Mouse (Mus musculus): Measurements from ENCODE around the gene Gna15. TPM values are rescaled to one million over a fixed set of nuclear protein-coding genes. Genes with fewer than 3 reads are reported as not detected.

Gna15 gene
- polyA plus RNA-seq, 1 experiment from 2014 or later = 0.94 TPM

GRCm38 (mm10) chr10:81537429-81537828 is 13.4 kb upstream of the Gna15 start:
- H3K4me2 ChIP-seq (replicated peaks) = no peak overlapping the region
- no peak for ATAC-seq
- H3K4me1 ChIP-seq (replicated peaks) = peaks cover 27% of the 10 kb centered on the region
- H3K9me3 ChIP-seq = no peaks in the 10 kb centered on the region
- WGBS = 83% methylated on average over 2 of the region's 2 CpGs
- H3K27me3 ChIP-seq = no peaks in the 10 kb centered on the region
- no peak overlapping the region for H3K4me3 ChIP-seq (replicated peaks)
- peaks cover 43% of the 10 kb centered on the region for H3K36me3 ChIP-seq
- H3K9ac ChIP-seq (replicated peaks) = no peak overlapping the region
- H3K27ac ChIP-seq = no peak overlapping the region

GRCm38 (mm10) chr10:81536734-81537133 is 12.7 kb upstream of the Gna15 start:
- no peak for ATAC-seq
- no peaks in the 10 kb centered on the region for H3K27me3 ChIP-seq
- H3K36me3 ChIP-seq = peaks cover 49% of the 10 kb centered on the region
- H3K9ac ChIP-seq (replicated peaks) = no peak overlapping the region
- peaks cover 20% of the 10 kb centered on the region for H3K4me1 ChIP-seq (replicated peaks)
- no peak overlapping the region for H3K4me3 ChIP-seq (replicated peaks)
- no peak overlapping the region for H3K27ac ChIP-seq
- no peak overlapping the region for H3K4me2 ChIP-seq (replicated peaks)
- H3K9me3 ChIP-seq = no peaks in the 10 kb centered on the region
- WGBS = 80% methylated on average over 6 of the region's 6 CpGs

GRCm38 (mm10) chr10:81534826-81535225 is 10.8 kb upstream of the Gna15 start:
- WGBS = 69% methylated on average over 16 of the region's 16 CpGs
- Histone ChIP-seq H3K9me3 (no peaks in the 10 kb centered on the region), H3K27ac (no peak overlapping the region), H3K4me2 (replicated peaks) (no peak overlapping the region), H3K36me3 (peaks cover 68% of the 10 kb centered on the region), H3K27me3 (no peaks in the 10 kb centered on the region), H3K4me1 (replicated peaks) (peaks cover 10% of the 10 kb centered on the region; the same call in 1 of the 2 replicates), H3K4me3 (replicated peaks) (no peak overlapping the region), H3K9ac (replicated peaks) (no peak overlapping the region)
- no peak for ATAC-seq

- Histone ChIP-seq H3K4me2 (replicated peaks) (no peak overlapping the region), H3K4me1 (replicated peaks) (no peaks in the 10 kb centered on the region), H3K27ac (no peak overlapping the region), H3K36me3 (peaks cover 36% of the 10 kb centered on the region), H3K9me3 (no peaks in the 10 kb centered on the region), H3K27me3 (peaks cover 8% of the 10 kb centered on the region), H3K4me3 (replicated peaks) (no peak overlapping the region), H3K9ac (replicated peaks) (no peak overlapping the region)
- 15% methylated on average over 14 of the region's 14 CpGs for WGBS
- peak; percentile 49; the same call in 1 of the 2 replicates for ATAC-seq
These were observed 2.8 kb upstream of the Gna15 start for GRCm38 (mm10) chr10:81526779-81527178.

- H3K4me1 ChIP-seq (replicated peaks) = no peaks in the 10 kb centered on the region
- no peak for ATAC-seq
- H3K27ac ChIP-seq = no peak overlapping the region
- H3K27me3 ChIP-seq = peaks cover 8% of the 10 kb centered on the region
- WGBS = 75% methylated on average over 11 of the region's 13 CpGs
- no peaks in the 10 kb centered on the region for H3K9me3 ChIP-seq
- no peak overlapping the region for H3K9ac ChIP-seq (replicated peaks)
- H3K4me2 ChIP-seq (replicated peaks) = no peak overlapping the region
- no peak overlapping the region for H3K4me3 ChIP-seq (replicated peaks)
- peaks cover 20% of the 10 kb centered on the region for H3K36me3 ChIP-seq
These were observed 1.1 kb upstream of the Gna15 start for GRCm38 (mm10) chr10:81525017-81525694.

GRCm38 (mm10) chr10:81523570-81523969 is 455 bp downstream of the Gna15 start:
- Histone ChIP-seq H3K4me2 (replicated peaks) (no peak overlapping the region), H3K27me3 (peaks cover 8% of the 10 kb centered on the region), H3K4me3 (replicated peaks) (no peak overlapping the region), H3K36me3 (0 out of 2 replicates have a peak, but pooled peaks cover 5% of the 10 kb centered on the region), H3K9ac (replicated peaks) (no peak overlapping the region; the same call in 1 of the 2 replicates), H3K27ac (no peak overlapping the region), H3K4me1 (replicated peaks) (no peaks in the 10 kb centered on the region), H3K9me3 (no peaks in the 10 kb centered on the region)
- WGBS = 21% methylated on average over 19 of the region's 19 CpGs
- no peak for ATAC-seq

- Histone ChIP-seq H3K27ac (no peak overlapping the region), H3K9me3 (no peaks in the 10 kb centered on the region), H3K27me3 (peaks cover 8% of the 10 kb centered on the region), H3K36me3 (0 out of 2 replicates have a peak, but pooled peaks cover 4% of the 10 kb centered on the region), H3K4me2 (replicated peaks) (no peak overlapping the region), H3K4me1 (replicated peaks) (no peaks in the 10 kb centered on the region), H3K4me3 (replicated peaks) (no peak overlapping the region), H3K9ac (replicated peaks) (no peak overlapping the region)
- no peak for ATAC-seq
- 64% methylated on average over 6 of the region's 6 CpGs for WGBS
These were observed 883 bp downstream of the Gna15 start for GRCm38 (mm10) chr10:81523142-81523541.

- H3K27me3 ChIP-seq = peaks cover 8% of the 10 kb centered on the region
- no peak overlapping the region for H3K4me2 ChIP-seq (replicated peaks)
- 83% methylated on average over 3 of the region's 3 CpGs for WGBS
- no peak overlapping the region for H3K9ac ChIP-seq (replicated peaks)
- no peaks in the 10 kb centered on the region for H3K9me3 ChIP-seq
- no peaks in the 10 kb centered on the region for H3K4me1 ChIP-seq (replicated peaks)
- H3K4me3 ChIP-seq (replicated peaks) = no peak overlapping the region
- no peaks in the 10 kb centered on the region for H3K36me3 ChIP-seq
- no peak overlapping the region for H3K27ac ChIP-seq
- no peak for ATAC-seq
These were observed 4.1 kb downstream of the Gna15 start for GRCm38 (mm10) chr10:81519978-81520365.

- H3K4me2 ChIP-seq (replicated peaks) = no peak overlapping the region
- H3K36me3 ChIP-seq = no peaks in the 10 kb centered on the region
- H3K9me3 ChIP-seq = no peaks in the 10 kb centered on the region
- H3K9ac ChIP-seq (replicated peaks) = no peak overlapping the region
- no peak overlapping the region for H3K4me3 ChIP-seq (replicated peaks)
- ATAC-seq = no peak
- WGBS = 88% methylated on average over 6 of the region's 6 CpGs
- H3K4me1 ChIP-seq (replicated peaks) = no peaks in the 10 kb centered on the region
- H3K27me3 ChIP-seq = peaks cover 7% of the 10 kb centered on the region
- H3K27ac ChIP-seq = no peak overlapping the region
These were observed 4.6 kb downstream of the Gna15 start for GRCm38 (mm10) chr10:81519227-81519977.

- WGBS = 11% methylated on average over 4 of the region's 4 CpGs
- no peak overlapping the region for H3K4me3 ChIP-seq (replicated peaks)
These were observed 5.5 kb downstream of the Gna15 start for GRCm38 (mm10) chr10:81518546-81518945.

GRCm38 (mm10) chr10:81517227-81517626 is 6.8 kb downstream of the Gna15 start:
- H3K4me3 ChIP-seq (replicated peaks) = no peak overlapping the region
- no peaks in the 10 kb centered on the region for H3K9me3 ChIP-seq
- no peak for ATAC-seq
- H3K27me3 ChIP-seq = peaks cover 8% of the 10 kb centered on the region
- 86% methylated on average over 8 of the region's 8 CpGs for WGBS
- no peak overlapping the region for H3K4me2 ChIP-seq (replicated peaks)
- H3K36me3 ChIP-seq = no peaks in the 10 kb centered on the region
- no peak overlapping the region for H3K9ac ChIP-seq (replicated peaks)
- no peaks in the 10 kb centered on the region for H3K4me1 ChIP-seq (replicated peaks)
- H3K27ac ChIP-seq = no peak overlapping the region

More at GRCm38 (mm10) chr10:81518546-81518945, 5.5 kb downstream of the Gna15 start:
- Histone ChIP-seq H3K36me3 (no peaks in the 10 kb centered on the region), H3K4me1 (replicated peaks) (no peaks in the 10 kb centered on the region), H3K27me3 (no peaks in the 10 kb centered on the region; the same call in 1 of the 2 replicates), H3K9ac (replicated peaks) (no peak overlapping the region), H3K9me3 (no peaks in the 10 kb centered on the region), H3K27ac (no peak overlapping the region), H3K4me2 (replicated peaks) (no peak overlapping the region)
- no peak for ATAC-seq

- H3K27ac ChIP-seq = no peak overlapping the region
- no peaks in the 10 kb centered on the region for H3K36me3 ChIP-seq
- no peaks in the 10 kb centered on the region for H3K9me3 ChIP-seq
- H3K9ac ChIP-seq (replicated peaks) = no peak overlapping the region
- H3K4me2 ChIP-seq (replicated peaks) = no peak overlapping the region
- H3K27me3 ChIP-seq = peaks cover 15% of the 10 kb centered on the region
- no peaks in the 10 kb centered on the region for H3K4me1 ChIP-seq (replicated peaks)
- 82% methylated on average over 5 of the region's 5 CpGs for WGBS
- no peak overlapping the region for H3K4me3 ChIP-seq (replicated peaks)
- ATAC-seq = no peak
These were observed 10.2 kb downstream of the Gna15 start for GRCm38 (mm10) chr10:81513798-81514197.
